Mouse (Mus musculus): ENCODE measurements around the gene Egfl6. TPM values are rescaled to one million over a fixed set of nuclear protein-coding genes. Genes with fewer than 3 reads are reported as not detected.

Egfl6 gene
- polyA plus RNA-seq, 1 experiment = 0.30 TPM

GRCm38 (mm10) chrX:166620900-166621299, 35.4 kb upstream of the Egfl6 start:
- Histone ChIP-seq H3K4me3 (ENCODE audit: low read depth, low read length) (no peak overlapping the region), H3K4me1 (ENCODE audit: control insufficient read depth, insufficient read depth, low read length) (peaks cover 6% of the 10 kb centered on the region), H3K36me3 (ENCODE audit: control insufficient read depth, insufficient read depth, low read length, poor library complexity, severe bottlenecking) (no peaks in the 10 kb centered on the region), H3K27ac (ENCODE audit: insufficient read depth, low read length) (peak overlapping the region; percentile 71), H3K9me3 (replicated peaks; ENCODE audit: control insufficient read depth, insufficient read depth, low read length, poor library complexity, severe bottlenecking) (no peaks in the 10 kb centered on the region), H3K27me3 (ENCODE audit: control insufficient read depth, insufficient read depth, low read length, poor library complexity, severe bottlenecking) (no peaks in the 10 kb centered on the region), H3K9ac (ENCODE audit: low read depth, poor library complexity, severe bottlenecking) (no peak overlapping the region)
- TF ChIP-seq CTCF (IDR thresholded peaks at IDR 0.05; ENCODE audit: low read depth, low read length) (no peak), POLR2A (IDR thresholded peaks at IDR 0.05; ENCODE audit: insufficient read depth, low read length) (no peak), EP300 (IDR thresholded peaks at IDR 0.05; ENCODE audit: insufficient read depth, low read depth, low read length) (no peak)

GRCm38 (mm10) chrX:166619084-166619483, 33.6 kb upstream of the Egfl6 start:
- TF ChIP-seq EP300 (IDR thresholded peaks at IDR 0.05; ENCODE audit: insufficient read depth, low read depth, low read length) (no peak), CTCF (IDR thresholded peaks at IDR 0.05; ENCODE audit: low read depth, low read length) (no peak), POLR2A (IDR thresholded peaks at IDR 0.05; ENCODE audit: insufficient read depth, low read length) (no peak)
- H3K27ac ChIP-seq (ENCODE audit: insufficient read depth, low read length) = peak overlapping the region; percentile 79
- peaks cover 6% of the 10 kb centered on the region for H3K4me1 ChIP-seq (ENCODE audit: control insufficient read depth, insufficient read depth, low read length)
- no peaks in the 10 kb centered on the region for H3K9me3 ChIP-seq (replicated peaks; ENCODE audit: control insufficient read depth, insufficient read depth, low read length, poor library complexity, severe bottlenecking)
- no peaks in the 10 kb centered on the region for H3K36me3 ChIP-seq (ENCODE audit: control insufficient read depth, insufficient read depth, low read length, poor library complexity, severe bottlenecking)
- H3K4me3 ChIP-seq (ENCODE audit: low read depth, low read length) = no peak overlapping the region
- H3K27me3 ChIP-seq (ENCODE audit: control insufficient read depth, insufficient read depth, low read length, poor library complexity, severe bottlenecking) = no peaks in the 10 kb centered on the region
- no peak overlapping the region for H3K9ac ChIP-seq (ENCODE audit: low read depth, poor library complexity, severe bottlenecking)

GRCm38 (mm10) chrX:166615191-166615590, 29.7 kb upstream of the Egfl6 start:
- no peaks in the 10 kb centered on the region for H3K27me3 ChIP-seq (ENCODE audit: control insufficient read depth, insufficient read depth, low read length, poor library complexity, severe bottlenecking)
- no peak overlapping the region for H3K9ac ChIP-seq (ENCODE audit: low read depth, poor library complexity, severe bottlenecking)
- no peak overlapping the region for H3K4me3 ChIP-seq (ENCODE audit: low read depth, low read length)
- H3K9me3 ChIP-seq (replicated peaks; ENCODE audit: control insufficient read depth, insufficient read depth, low read length, poor library complexity, severe bottlenecking) = no peaks in the 10 kb centered on the region
- no peak overlapping the region for H3K27ac ChIP-seq (ENCODE audit: insufficient read depth, low read length)
- TF ChIP-seq POLR2A (IDR thresholded peaks at IDR 0.05; ENCODE audit: insufficient read depth, low read length) = no peak
- no peak for TF ChIP-seq EP300 (IDR thresholded peaks at IDR 0.05; ENCODE audit: insufficient read depth, low read depth, low read length)
- no peak for TF ChIP-seq CTCF (IDR thresholded peaks at IDR 0.05; ENCODE audit: low read depth, low read length)
- H3K4me1 ChIP-seq (ENCODE audit: control insufficient read depth, insufficient read depth, low read length) = peaks cover 1% of the 10 kb centered on the region
- no peaks in the 10 kb centered on the region for H3K36me3 ChIP-seq (ENCODE audit: control insufficient read depth, insufficient read depth, low read length, poor library complexity, severe bottlenecking)

GRCm38 (mm10) chrX:166576111-166576510, 9.4 kb downstream of the Egfl6 start:
- no peak overlapping the region for H3K9ac ChIP-seq (ENCODE audit: low read depth, poor library complexity, severe bottlenecking)
- no peaks in the 10 kb centered on the region for H3K36me3 ChIP-seq (ENCODE audit: control insufficient read depth, insufficient read depth, low read length, poor library complexity, severe bottlenecking)
- H3K9me3 ChIP-seq (replicated peaks; ENCODE audit: control insufficient read depth, insufficient read depth, low read length, poor library complexity, severe bottlenecking) = no peaks in the 10 kb centered on the region
- no peaks in the 10 kb centered on the region for H3K27me3 ChIP-seq (ENCODE audit: control insufficient read depth, insufficient read depth, low read length, poor library complexity, severe bottlenecking)
- TF ChIP-seq CTCF (IDR thresholded peaks at IDR 0.05; ENCODE audit: low read depth, low read length) = no peak
- no peak for TF ChIP-seq EP300 (IDR thresholded peaks at IDR 0.05; ENCODE audit: insufficient read depth, low read depth, low read length)
- no peak for TF ChIP-seq POLR2A (IDR thresholded peaks at IDR 0.05; ENCODE audit: insufficient read depth, low read length)
- H3K4me3 ChIP-seq (ENCODE audit: low read depth, low read length) = no peak overlapping the region
- H3K4me1 ChIP-seq (ENCODE audit: control insufficient read depth, insufficient read depth, low read length) = no peaks in the 10 kb centered on the region
- no peak overlapping the region for H3K27ac ChIP-seq (ENCODE audit: insufficient read depth, low read length)

- H3K4me1 ChIP-seq (ENCODE audit: control insufficient read depth, insufficient read depth, low read length) = no peaks in the 10 kb centered on the region
- H3K9ac ChIP-seq (ENCODE audit: low read depth, poor library complexity, severe bottlenecking) = no peak overlapping the region
- no peaks in the 10 kb centered on the region for H3K9me3 ChIP-seq (replicated peaks; ENCODE audit: control insufficient read depth, insufficient read depth, low read length, poor library complexity, severe bottlenecking)
- H3K4me3 ChIP-seq (ENCODE audit: low read depth, low read length) = no peak overlapping the region
- H3K27ac ChIP-seq (ENCODE audit: insufficient read depth, low read length) = no peak overlapping the region
- no peaks in the 10 kb centered on the region for H3K36me3 ChIP-seq (ENCODE audit: control insufficient read depth, insufficient read depth, low read length, poor library complexity, severe bottlenecking)
- TF ChIP-seq EP300 (IDR thresholded peaks at IDR 0.05; ENCODE audit: insufficient read depth, low read depth, low read length) = no peak
- no peak for TF ChIP-seq POLR2A (IDR thresholded peaks at IDR 0.05; ENCODE audit: insufficient read depth, low read length)
- no peak for TF ChIP-seq CTCF (IDR thresholded peaks at IDR 0.05; ENCODE audit: low read depth, low read length)
- H3K27me3 ChIP-seq (ENCODE audit: control insufficient read depth, insufficient read depth, low read length, poor library complexity, severe bottlenecking) = no peaks in the 10 kb centered on the region
These were observed 19.5 kb downstream of the Egfl6 start for GRCm38 (mm10) chrX:166565983-166566382.

- no peaks in the 10 kb centered on the region for H3K36me3 ChIP-seq (ENCODE audit: control insufficient read depth, insufficient read depth, low read length, poor library complexity, severe bottlenecking)
- H3K9ac ChIP-seq (ENCODE audit: low read depth, poor library complexity, severe bottlenecking) = no peak overlapping the region
- no peaks in the 10 kb centered on the region for H3K9me3 ChIP-seq (replicated peaks; ENCODE audit: control insufficient read depth, insufficient read depth, low read length, poor library complexity, severe bottlenecking)
- no peak overlapping the region for H3K4me3 ChIP-seq (ENCODE audit: low read depth, low read length)
- H3K27me3 ChIP-seq (ENCODE audit: control insufficient read depth, insufficient read depth, low read length, poor library complexity, severe bottlenecking) = no peaks in the 10 kb centered on the region
- no peak overlapping the region for H3K27ac ChIP-seq (ENCODE audit: insufficient read depth, low read length)
- TF ChIP-seq POLR2A (IDR thresholded peaks at IDR 0.05; ENCODE audit: insufficient read depth, low read length) (no peak), EP300 (IDR thresholded peaks at IDR 0.05; ENCODE audit: insufficient read depth, low read depth, low read length) (no peak), CTCF (IDR thresholded peaks at IDR 0.05; ENCODE audit: low read depth, low read length) (no peak)
- no peaks in the 10 kb centered on the region for H3K4me1 ChIP-seq (ENCODE audit: control insufficient read depth, insufficient read depth, low read length)
These were observed 20.1 kb downstream of the Egfl6 start for GRCm38 (mm10) chrX:166565401-166565800.

All from ES-Bruce4 (cell line).